Mouse (Mus musculus) CH12.LX (cell line): ENCODE data around the gene Nlrp14. TPM values are rescaled to one million over a fixed set of nuclear protein-coding genes. Genes with fewer than 3 reads are reported as not detected.
"Not testable (repeated sequence)": the region's sequence is repeated elsewhere in the genome, so short reads cannot be mapped to it uniquely, and the experiment has no call there.

Experiments
- DNase-seq: peaks from one replicate; pipeline ENCODE4 v3.0.0-alpha.2; 2013; ENCODE audit errors: extremely low read depth
- H3K27ac ChIP-seq: 2 replicates; pipeline ENCODE4 v1.5.1; 2012; ENCODE audit warnings: low read depth, mild to moderate bottlenecking, control low read depth, moderate library complexity; ENCODE audit not compliant: insufficient read depth
- H3K27me3 ChIP-seq: replicated peaks from 2 replicates; pipeline ENCODE3; 2012; ENCODE audit warnings: inconsistent platforms
- H3K36me3 ChIP-seq, 2 experiments: replicated peaks in 1 of 2; 2 replicates each; pipeline versions ENCODE3 to v1.6.1; 2012; ENCODE audit warnings: inconsistent platforms in 1 of 2, low read length in 1 of 2, mild to moderate bottlenecking in 1 of 2, mixed read lengths in 1 of 2, moderate library complexity in 1 of 2; ENCODE audit not compliant: control insufficient read depth in 1 of 2, insufficient read depth in 1 of 2
- H3K4me1 ChIP-seq, 2 experiments: 2 replicates each; pipeline ENCODE4 v1.6.1; 2012; ENCODE audit warnings: inconsistent platforms in 1 of 2, moderate library complexity in 1 of 2; ENCODE audit not compliant: insufficient read depth in 2 of 2, control insufficient read depth in 1 of 2
- H3K4me2 ChIP-seq: 2 replicates; pipeline ENCODE4 v1.6.1; 2012; ENCODE audit warnings: low read depth, mild to moderate bottlenecking, control low read depth; ENCODE audit not compliant: poor library complexity, insufficient read depth, severe bottlenecking
- H3K4me3 ChIP-seq, 3 experiments: fragments of 150-350 bp in 1 of 3; sonication (generic) in 1 of 3; replicated peaks in 1 of 3; 2 replicates each; pipeline versions ENCODE3 to v1.5.1; 2011 to 2012; ENCODE audit warnings: low read depth in 2 of 3, low read length in 2 of 3, mild to moderate bottlenecking in 2 of 3, moderate library complexity in 2 of 3, control low read depth in 1 of 3, improper control_type of control experiment in 1 of 3, inconsistent platforms in 1 of 3, mixed read lengths in 1 of 3; ENCODE audit not compliant: poor library complexity in 1 of 3
- H3K79me2 ChIP-seq: replicated peaks from 2 replicates; pipeline ENCODE4 v1.6.1; 2012; ENCODE audit warnings: mild to moderate bottlenecking, moderate library complexity; ENCODE audit not compliant: control insufficient read depth, poor library complexity, insufficient read depth, severe bottlenecking; ENCODE audit errors: extremely low read depth
- H3K9ac ChIP-seq: 2 replicates; pipeline ENCODE4 v1.6.1; 2012; ENCODE audit warnings: low read depth, mild to moderate bottlenecking, control low read depth, moderate library complexity; ENCODE audit not compliant: insufficient read depth
- H3K9me3 ChIP-seq: replicated peaks from 2 replicates; pipeline ENCODE3; 2012; ENCODE audit warnings: low read length, inconsistent platforms, mixed read lengths
- IRF4 ChIP-seq: IDR thresholded peaks from 2 replicates; pipeline ENCODE4 v1.6.1; 2014; ENCODE audit warnings: low read depth, mild to moderate bottlenecking, inconsistent platforms, low read length, improper control_type of control experiment
- JUND ChIP-seq: conservative IDR thresholded peaks from 2 replicates; pipeline ENCODE4 v1.6.1; 2011; ENCODE audit warnings: low read depth, low read length, improper control_type of control experiment
- MYC ChIP-seq: IDR thresholded peaks from 2 replicates; pipeline ENCODE4 v1.6.1; 2011; ENCODE audit warnings: low read depth, mild to moderate bottlenecking, improper control_type of control experiment, low read length
- NELFE ChIP-seq: IDR thresholded peaks from 2 replicates; pipeline ENCODE4 v1.6.1; 2011; ENCODE audit warnings: low read depth, low read length, improper control_type of control experiment
- PAX5 ChIP-seq: IDR thresholded peaks from 2 replicates; pipeline ENCODE4 v1.6.1; 2012; ENCODE audit warnings: low read length, inconsistent platforms, mixed read lengths
- POLR2A ChIP-seq: IDR thresholded peaks from 2 replicates; pipeline ENCODE4 v1.6.1; 2011; ENCODE audit warnings: low read depth, mild to moderate bottlenecking, improper control_type of control experiment, low read length
- UBTF ChIP-seq: IDR thresholded peaks from 2 replicates; pipeline ENCODE4 v1.6.1; 2012; ENCODE audit warnings: low read depth, mild to moderate bottlenecking, inconsistent platforms, low read length, improper control_type of control experiment, moderate library complexity
- ZKSCAN1 ChIP-seq: IDR thresholded peaks from 2 replicates; pipeline ENCODE4 v1.6.1; 2012; ENCODE audit warnings: low read depth, inconsistent platforms, low read length, improper control_type of control experiment, borderline replicate concordance
- dilution Hi-C: fragments of 300-500 bp; cut with MboI; formaldehyde crosslinking; loops from 2 replicates; pipeline ENCODE4 v1.14.3; 2020; ENCODE audit warnings: low sequenced_read_pairs; ENCODE audit not compliant: extremely low pct_unique_long_range_greater_than_20kb, extremely low pct_ligation_motif_present
- in situ Hi-C: fragments of 300-500 bp; cut with MboI; formaldehyde crosslinking; loops from 3 replicates; pipeline ENCODE4 v1.14.3; 2019; ENCODE audit warnings: low sequenced_read_pairs, low pct_ligation_motif_present, low pct_unique_long_range_greater_than_20kb, mixed read lengths
- polyA plus RNA-seq: library from polyadenylated mRNA; unstranded; fragments of >175 nt; gene quantifications from 2 replicates; pipeline ENCODE4 v1.2.1, GENCODE M21; 2012; ENCODE audit warnings: low read depth; ENCODE audit not compliant: insufficient read length
- total RNA-seq, 2 experiments: library from RNA; depleted of rRNA; stranded (reverse); fragments of 300-350 nt in 1 of 2; fragments of >200 nt in 1 of 2; gene quantifications; 2 replicates each; pipeline ENCODE4 v1.2.3; 2012 to 2014

Gene Nlrp14
- total RNA-seq (2012; rRNA removed) = not detected in 2 replicates
- total RNA-seq (2014; rRNA removed) = not detected in 2 replicates
- not detected in 2 replicates for polyA plus RNA-seq

DNA sequence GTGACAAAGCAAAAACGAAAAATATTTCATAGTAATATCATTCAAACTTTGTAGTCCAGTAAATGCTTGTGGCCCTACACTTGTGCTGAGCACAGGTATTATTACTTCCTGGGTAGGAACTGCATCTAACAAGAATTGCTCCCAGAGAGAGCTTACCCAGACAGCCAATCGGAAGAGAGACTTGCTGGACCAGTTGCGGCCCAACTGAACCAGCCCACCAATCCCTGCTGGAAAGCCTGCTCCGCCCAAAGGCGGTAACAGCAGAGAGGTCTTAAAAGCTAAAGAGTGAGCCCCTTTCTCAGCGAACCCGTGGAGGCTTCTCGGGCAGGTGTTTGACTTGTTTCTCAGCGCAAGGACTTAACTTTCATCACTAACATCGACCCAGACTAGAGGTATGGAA lies at the start of gene Nlrp14:
Gene Nlrp14 (plus strand): TSS at position 301 of the 400 bp plus-strand sequence.
- no peak for TF ChIP-seq JUND
- no peak for TF ChIP-seq PAX5
- no peak for TF ChIP-seq MYC
- TF ChIP-seq ZKSCAN1 = no peak
- TF ChIP-seq UBTF = no peak
- no peak for TF ChIP-seq IRF4
- TF ChIP-seq POLR2A = no peak
- no peak for TF ChIP-seq NELFE
- Histone ChIP-seq H3K4me2 (no peak within 1 kb of the TSS), H3K27ac (no peak within 1 kb of the TSS), H3K27me3 (peaks cover 4% of the 10 kb centered on the region), H3K36me3 (no peaks in the 10 kb centered on the region), H3K4me1 (no peaks in the 10 kb centered on the region), H3K4me3 (no peak within 1 kb of the TSS), H3K79me2 (no peaks in the 10 kb centered on the region), H3K9me3 (no peaks in the 10 kb centered on the region), H3K9ac (no peak within 1 kb of the TSS)
- in situ Hi-C loops (no loop called here), dilution Hi-C loops (no loop called here)
- DNase-seq = no peak

DNA sequence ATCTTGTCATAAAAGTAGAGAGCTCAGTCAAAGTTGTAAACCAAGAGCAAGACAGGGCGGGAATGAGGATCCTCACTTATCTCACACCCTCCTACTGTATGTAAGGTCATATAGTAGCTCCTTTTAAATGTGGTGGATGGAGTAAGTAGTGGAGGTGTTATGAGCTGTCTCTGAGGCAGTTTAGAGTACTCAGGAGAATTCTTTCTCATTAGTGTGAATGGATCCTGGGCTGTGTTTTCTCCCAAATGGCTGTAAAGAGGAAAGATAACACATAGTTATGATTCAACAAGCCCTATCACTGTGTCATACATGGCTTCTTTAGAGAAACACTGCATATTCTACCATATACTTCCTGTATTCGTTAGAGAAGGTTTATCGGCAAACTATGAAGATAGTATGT lies 35.8 kb upstream of the Nlrp14 start, which contains the start of gene Olfr715:
Gene Olfr715 (minus strand): TSS at position 101 of the 400 bp plus-strand sequence.
- H3K79me2 ChIP-seq, H3K9ac ChIP-seq, H3K27me3 ChIP-seq, H3K4me2 ChIP-seq, dilution Hi-C loops, H3K36me3 ChIP-seq, in situ Hi-C loops, DNase-seq, H3K27ac ChIP-seq, H3K9me3 ChIP-seq, H3K4me3 ChIP-seq, H3K4me1 ChIP-seq: not testable (repeated sequence)

DNA sequence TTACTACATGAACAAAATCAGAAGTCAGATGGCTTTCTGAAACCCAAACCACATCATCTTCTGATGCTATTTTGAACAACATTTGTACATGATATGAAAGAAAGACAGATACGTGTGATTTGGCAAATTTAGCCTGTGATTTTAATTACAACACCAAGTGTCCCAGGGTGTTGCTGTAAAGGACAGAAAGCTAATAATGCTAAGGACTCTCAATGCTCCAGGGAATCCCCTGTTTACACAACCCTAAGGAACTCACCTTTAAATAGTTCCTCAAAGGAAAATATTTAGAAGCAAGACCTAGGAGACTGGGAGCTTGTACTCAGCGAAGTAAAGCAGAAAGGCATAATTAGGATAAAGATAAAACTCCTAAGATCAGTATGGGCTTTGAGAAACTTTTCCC lies 28.8 kb upstream of the Nlrp14 start, which contains the start of gene Olfr716:
Gene Olfr716 (plus strand): TSS at position 301 of the 400 bp plus-strand sequence.
- not testable (repeated sequence) for H3K9ac ChIP-seq

More for the DNA sequence above, 28.8 kb upstream of the Nlrp14 start, which contains the start of gene Olfr716:
- in situ Hi-C loops, H3K79me2 ChIP-seq, DNase-seq, H3K36me3 ChIP-seq, H3K27me3 ChIP-seq, H3K4me2 ChIP-seq, dilution Hi-C loops, H3K9me3 ChIP-seq, H3K27ac ChIP-seq, H3K4me1 ChIP-seq, H3K4me3 ChIP-seq: not testable (repeated sequence)
